Mouse (Mus musculus): ENCODE measurements around the gene Defb13.

GRCm38 (mm10) chr8:21981664-21982337 is 35.2 kb downstream of the Defb13 start:
- TF ChIP-seq EP300 (IDR thresholded peaks at IDR 0.05; ENCODE audit: low read depth) (no peak), CTCF (IDR thresholded peaks at IDR 0.05; ENCODE audit: low read depth) (peak; percentile 34; the same call in 1 of the 2 replicates)

Measured in liver, postnatal 0 days (tissue).